Mouse (Mus musculus): ENCODE measurements around the gene Tbc1d10c.
A peak's percentile ranks its signal among the peaks of the same experiment; 100 is the strongest.

Gene Tbc1d10c

DNA sequence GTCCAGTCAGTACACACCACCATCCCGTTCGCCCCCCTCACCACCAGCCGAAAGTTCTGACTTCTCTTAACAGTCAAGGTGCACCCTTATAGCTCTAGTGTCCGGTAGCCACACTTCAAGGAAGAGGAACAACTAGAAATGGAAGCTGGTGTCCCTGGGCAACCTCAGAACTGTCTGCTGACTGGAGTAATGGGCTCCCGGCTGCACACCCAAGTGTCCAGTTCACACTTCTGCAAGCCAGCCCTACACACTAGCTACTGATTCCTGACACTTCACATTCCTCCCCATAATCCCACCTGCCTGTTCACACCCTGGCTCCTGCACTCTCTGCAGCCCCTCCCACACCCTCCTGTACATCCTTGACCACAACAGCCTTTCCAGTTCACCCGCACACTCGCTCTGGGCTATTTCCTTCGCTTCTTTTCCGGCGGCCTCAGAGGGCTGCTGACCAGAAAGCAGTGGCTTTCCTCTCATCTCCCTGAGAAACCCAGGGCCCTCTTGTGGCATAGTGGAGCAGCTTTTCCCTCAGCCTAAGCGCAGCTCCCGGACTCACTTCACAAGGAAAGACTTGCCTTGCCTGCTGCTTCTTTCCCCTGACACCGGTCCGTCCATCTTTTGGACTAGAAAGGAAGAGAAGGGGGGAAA lies 25.1 kb upstream of the Tbc1d10c start:
- no peak for DNase-seq (ENCODE audit: low spot score in 2 of 2)

DNA sequence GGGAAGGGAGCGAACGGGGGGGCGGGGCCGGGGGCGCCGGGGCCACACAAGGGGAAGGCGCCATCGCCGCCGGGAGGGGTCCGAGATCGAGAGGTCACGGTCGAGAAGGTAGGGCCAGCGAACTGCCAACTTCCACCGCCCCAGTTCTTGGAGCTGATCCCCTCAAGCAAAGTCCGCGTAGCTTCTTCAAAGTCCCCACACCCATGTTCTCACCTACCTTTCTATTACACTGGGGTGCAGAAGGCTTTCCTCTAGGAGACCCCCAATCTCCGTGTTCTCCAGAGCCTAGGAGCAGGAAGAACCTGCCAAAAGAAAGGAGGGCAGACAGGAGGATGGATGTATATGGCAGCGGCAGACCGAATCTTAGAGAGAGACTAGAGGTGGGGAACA lies 24.4 kb upstream of the Tbc1d10c start:
- no peak for DNase-seq (ENCODE audit: low spot score in 2 of 2)

DNA sequence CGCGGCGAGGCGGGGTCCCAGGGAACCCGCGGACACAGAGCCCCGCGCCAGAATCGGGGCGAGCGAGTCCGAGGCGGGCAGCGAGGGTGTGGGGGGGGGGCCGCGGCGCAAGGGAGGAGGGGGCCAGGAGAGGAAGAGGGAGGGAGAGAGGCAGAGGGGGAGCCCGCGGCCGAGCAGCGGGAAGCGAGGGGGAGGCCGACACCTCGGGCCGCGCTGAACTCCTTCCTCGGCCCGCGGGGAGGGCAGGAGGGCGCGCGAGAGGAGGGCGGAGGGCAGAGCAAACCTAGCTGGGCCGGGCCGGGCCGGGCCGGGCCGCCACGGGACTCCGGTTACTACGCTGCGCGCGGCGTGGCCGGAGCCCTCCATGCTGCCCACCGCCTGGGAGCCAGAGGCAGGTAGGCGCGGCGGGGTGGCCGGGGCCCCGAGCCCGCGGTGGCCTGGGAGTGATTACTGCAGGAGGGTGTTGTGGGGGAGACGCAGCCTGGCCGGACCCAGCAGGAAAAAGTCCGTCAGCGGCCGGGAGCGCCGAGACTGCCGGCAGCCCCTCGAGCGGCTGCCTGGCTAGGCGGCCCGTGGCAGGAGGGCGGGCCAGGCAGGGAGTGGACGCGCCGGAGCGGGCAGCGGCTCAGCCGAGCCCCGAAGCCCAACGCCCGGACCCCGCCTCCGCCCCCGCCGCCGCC lies 23.8 kb upstream of the Tbc1d10c start:
- no peak for DNase-seq (ENCODE audit: low spot score in 2 of 2)

DNA sequence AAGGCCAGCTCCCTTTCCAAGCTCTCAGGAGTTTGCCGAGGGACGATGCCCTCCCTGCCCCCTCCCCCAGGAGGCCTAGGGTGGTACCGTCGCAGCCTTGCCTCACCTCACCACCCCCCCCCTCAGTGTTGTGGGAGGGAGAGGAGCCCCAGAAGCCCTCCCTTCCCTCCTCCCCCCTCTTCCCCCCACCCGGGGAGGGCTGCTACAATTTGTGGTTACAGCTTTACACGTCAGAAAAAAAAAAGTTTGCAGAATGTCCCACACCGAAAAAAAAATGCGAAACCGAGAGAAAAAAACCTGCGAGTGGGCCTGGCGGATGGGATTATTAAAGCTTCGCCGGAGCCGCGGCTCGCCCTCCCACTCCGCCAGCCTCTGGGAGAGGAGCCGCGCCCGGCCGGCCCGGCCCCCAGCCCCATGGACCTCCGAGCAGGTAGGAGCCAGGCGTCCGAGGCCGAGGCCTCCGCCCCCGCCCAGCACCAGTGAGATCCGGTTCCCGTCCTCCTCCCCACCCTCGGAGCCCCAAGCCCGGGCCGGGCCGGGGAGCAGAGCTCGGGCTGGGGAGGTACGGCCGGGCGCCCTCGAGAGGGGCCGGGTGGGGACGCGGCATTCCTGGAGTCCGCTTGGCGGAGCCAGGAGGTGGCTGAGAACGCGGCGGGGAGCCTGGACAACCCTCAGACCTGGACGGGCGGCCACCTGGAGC lies 23.1 kb upstream of the Tbc1d10c start, which contains the start of the genes Clcf1 and AC109138.7:
Gene Clcf1 (plus strand): TSS at position 168 of the 700 bp plus-strand sequence.
Gene AC109138.7 (plus strand): TSS at position 287 of the 700 bp plus-strand sequence.
- peak; percentile 70 to 81 for DNase-seq (ENCODE audit: low spot score in 2 of 2)

DNA sequence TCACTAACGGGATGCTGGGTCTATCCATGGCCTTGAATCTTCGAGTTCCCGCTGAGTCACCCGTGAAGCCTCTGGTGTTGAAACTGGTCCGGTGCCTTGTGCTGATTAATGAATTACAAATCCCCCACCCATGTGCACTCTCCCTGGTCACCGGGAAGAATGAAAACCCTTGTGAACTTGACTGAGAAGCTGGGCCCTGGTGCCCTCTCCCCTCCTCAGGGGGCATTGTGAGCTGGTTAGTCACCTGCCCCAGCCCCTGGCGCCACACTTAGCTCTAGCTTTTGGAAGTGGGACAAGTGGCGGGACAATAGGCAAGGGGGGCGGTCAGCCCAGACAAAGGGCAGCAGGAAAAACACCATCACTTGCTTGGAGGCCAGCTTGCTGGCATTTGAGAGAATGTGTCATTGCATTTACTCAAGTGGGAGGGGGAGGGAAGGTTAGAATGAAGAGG lies 22.5 kb upstream of the Tbc1d10c start:
- DNase-seq (ENCODE audit: low spot score in 2 of 2) = no peak

DNA sequence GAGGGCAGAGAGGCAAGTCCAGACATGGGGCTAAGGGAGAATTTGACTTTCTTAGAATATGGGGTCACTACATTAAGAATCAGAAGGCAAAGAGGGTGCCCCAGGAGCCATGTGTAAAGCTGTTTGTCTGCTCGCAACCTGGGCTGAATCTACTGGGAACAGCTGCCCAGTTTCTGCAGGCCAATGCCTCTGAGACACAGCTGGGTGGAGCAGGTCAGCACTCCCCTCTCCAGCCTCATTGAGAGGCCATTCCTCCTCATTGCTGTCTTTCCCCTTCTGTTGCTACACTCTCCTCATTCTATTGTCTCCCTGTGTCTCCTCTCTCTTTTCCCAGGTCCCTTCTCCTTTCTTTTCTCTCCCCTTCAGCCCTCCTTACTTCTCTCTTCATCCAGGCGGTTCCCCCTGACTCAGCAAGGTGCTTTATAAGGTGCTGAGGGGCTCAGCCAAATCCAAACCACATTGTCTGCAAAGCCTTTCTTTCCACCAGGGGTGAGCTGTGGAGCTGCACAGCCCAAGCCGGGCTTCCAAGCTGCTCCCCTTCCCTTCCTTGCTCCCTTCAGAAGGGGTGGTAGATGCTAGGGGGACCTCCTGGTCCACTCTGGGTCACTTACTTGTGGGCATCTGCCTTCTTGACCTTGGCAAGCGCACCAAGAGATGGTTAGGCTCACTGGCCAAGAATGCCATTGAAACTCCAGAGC lies 21.0 kb upstream of the Tbc1d10c start:
- DNase-seq (ENCODE audit: low spot score in 2 of 2) = no peak

DNA sequence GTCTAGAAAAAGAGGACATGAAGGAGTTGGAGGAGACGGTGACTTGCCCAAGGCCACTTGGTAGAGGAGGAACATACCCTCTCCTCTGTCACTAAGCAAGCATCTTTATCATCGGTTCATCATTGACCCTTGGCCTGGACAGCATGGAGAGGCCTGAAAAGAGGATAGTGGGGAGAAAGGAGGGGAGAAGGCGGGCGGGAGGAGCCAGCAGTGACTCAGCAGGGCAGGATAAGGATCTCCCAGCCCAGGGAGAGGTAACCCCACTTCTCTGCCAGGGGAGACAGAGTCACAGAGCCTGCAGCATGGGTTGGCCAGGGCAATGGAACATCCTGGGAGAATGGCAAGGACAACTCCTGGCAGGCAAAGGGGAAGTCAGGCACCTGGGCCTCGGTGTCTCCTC lies 17.5 kb upstream of the Tbc1d10c start:
- no peak for DNase-seq (ENCODE audit: low spot score in 2 of 2)

DNA sequence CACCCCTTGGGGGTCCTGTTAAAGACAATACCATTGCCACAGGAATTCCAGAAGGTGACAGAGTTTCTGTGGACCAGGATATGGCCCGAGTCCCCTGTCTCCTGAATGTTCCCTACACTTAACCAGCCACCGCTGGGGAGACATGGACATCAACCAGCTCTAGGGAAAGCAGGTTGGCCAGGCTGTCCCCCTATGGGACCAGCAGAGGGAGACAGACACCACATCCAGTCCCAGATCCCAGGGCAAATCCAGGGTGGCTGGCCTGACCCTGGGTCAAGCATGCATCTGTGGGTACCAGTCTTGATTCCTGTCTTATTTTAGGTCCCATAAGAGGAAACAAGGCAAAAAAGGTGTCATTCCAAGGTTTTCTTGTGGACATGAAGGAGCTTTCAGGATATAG lies 15.9 kb upstream of the Tbc1d10c start:
- DNase-seq (ENCODE audit: low spot score in 2 of 2) = peak in 1 of 2 experiments; percentile 65

DNA sequence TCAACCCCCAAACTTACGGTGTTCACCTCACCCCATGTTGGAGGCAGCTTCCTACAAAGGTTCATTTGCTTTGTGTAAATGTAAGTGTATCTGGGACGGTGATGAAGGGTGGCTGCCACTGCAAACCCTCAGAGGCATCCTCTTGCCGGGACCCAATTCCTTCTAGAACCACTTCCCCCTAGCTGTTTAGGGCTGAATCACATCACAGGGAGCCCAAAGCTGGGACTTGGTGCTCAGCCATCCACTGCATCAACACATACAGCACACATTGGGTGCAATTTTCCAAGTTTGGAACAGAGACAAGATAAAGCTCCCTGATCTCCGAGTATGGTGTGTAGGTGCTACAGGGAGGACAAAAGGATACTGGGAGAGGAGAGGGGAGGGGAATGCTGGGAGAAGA lies 13.8 kb upstream of the Tbc1d10c start:
- no peak for DNase-seq (ENCODE audit: low spot score in 2 of 2)

DNA sequence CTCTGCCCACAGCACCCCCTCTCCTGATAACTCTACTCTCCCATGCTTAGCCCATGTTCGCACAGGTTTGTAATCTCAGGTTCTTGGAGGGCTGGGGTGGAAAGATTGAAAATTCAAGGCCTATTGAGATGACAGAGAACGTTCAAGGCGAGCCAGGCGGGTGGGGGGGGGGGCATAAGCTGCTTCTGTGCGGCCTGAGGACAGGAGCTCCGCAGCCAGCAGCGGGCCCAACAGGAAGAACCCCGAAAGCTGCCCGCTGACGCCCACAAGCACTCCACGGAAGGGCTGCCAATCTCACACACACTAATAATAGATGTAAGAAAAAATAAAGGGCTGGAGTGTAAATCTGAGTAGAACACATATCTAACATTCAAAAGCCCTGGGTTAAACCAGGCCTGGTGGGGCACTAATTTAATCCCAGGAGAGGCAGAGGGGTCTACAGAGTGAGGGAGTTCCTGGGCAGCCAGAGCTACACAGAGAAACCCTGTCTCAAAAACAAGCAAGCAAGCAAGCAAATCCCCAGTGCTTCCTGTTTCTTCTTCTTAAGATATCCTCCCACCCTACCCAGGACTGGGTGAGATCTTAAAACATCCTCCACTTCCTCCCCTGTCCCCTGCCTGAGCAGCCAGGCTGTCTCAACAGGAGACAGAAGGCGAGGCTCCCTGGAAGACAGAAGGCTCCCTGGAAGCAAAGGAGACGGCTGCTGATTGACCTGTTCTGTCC lies 12.7 kb upstream of the Tbc1d10c start:
- DNase-seq (ENCODE audit: low spot score in 2 of 2) = no peak

DNA sequence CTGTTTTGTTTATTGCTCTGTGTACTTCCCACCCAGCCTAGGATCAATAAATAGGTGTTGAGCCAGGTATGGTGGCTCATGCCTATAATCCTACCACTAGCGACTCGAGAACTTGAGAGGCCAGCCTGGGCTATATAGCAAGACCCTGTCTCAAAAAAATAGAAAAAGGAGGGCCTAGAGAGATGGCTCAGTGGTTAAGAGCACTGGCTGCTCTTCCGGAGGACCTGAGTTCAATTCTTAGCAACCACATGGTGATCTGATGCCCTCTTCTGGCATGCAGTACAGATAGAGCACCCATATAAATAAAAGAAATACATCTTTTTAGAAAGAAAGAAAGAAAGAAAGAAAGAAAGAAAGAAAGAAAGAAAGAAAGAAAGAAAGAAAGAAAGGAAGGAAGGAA lies 12.1 kb upstream of the Tbc1d10c start:
- DNase-seq (ENCODE audit: low spot score in 2 of 2) = no peak

DNA sequence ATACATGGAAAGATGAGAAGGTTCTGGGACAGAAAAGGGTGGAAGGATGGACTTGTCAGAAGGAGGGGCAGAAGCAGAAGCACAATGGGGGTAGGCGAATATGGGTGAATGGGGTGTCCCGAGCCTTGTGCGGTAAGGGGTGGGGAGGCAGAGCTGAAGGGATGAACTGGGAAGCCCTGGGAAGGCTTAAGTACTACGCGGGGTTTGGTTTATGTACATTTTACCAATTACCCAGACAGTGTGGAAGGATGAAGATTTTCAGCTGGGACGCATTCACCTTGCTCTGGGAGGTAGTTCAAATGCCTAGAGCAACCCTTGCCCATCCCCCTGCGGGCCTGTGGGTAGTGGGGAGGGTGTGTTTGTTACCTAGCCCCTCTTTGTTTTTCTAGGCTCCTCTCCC lies 11.1 kb upstream of the Tbc1d10c start:
- no peak for DNase-seq (ENCODE audit: low spot score in 2 of 2)

DNA sequence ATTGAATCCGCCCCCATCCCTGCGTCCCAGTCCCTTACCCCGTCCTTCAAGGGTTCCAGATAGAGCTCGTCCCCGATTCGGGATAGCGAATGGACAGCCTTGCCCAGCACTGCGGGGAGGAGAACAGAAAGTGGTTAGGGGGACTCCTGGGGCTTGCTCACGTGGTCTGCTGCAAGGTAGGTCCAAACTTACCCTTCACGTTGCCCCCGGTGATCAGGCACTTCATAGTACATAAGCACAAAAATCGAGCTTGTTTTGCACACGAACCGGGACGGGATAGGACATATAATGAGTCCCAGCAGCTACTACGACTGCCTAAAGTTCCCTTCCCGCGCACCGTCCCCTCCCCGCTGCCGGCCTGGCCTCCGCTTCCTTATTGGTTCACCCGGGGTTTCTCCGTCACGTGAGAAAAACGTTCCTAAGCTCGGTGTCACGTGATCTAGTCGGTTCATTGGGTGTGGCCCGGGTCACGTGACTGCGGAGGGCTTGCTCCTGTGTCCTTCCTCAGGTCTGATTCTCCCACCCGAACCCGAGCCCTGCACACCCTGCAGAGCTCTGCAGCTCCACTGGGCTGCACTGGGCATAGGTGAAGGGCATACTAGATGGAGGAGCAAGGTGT lies 10.3 kb upstream of the Tbc1d10c start, which contains the start of gene Rad9a:
Gene Rad9a (minus strand): TSS at position 372 of the 619 bp plus-strand sequence.
- DNase-seq (ENCODE audit: low spot score in 2 of 2) = peak; percentile 96 to 98

DNA sequence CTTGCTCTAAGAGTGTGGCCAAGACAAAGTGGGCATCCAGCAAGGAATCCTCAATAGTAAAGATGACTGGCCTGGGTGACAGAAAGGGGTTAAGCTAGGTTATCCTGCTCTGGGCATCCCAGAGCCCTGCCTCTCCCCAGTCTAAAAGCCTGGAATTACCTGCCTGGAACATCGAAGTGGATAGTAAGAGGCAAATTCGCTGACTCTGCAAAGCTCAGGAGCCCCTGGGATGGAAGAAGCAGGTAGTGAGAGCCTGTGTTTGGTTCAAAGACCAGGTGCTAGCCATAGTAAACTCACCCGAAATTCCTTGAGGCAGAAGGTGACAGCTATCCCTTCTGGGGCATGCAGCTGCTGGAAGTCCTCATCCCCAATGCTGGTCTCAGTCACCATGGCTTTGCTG lies 6.1 kb upstream of the Tbc1d10c start:
- DNase-seq (ENCODE audit: low spot score in 2 of 2) = no peak

DNA sequence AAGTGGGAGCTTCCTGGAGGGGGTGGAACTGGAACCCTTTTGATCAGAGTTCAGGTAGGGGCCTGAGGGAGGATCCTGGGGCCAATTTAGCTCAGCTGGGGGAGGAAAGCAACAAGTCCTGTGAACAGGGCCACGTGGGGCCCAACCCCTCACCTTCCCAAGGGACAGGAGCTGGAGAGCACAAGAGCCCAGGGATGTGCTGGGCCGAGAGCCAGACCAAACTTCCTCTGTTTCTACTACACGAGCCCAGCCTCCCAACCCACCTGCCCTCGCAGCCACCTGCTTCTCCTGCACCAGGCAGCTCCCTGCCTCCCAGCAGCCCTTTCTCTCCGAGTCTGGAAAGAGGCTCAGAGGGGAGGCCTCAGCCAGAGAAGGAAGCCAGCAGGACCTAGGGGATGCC lies 5.5 kb upstream of the Tbc1d10c start:
- DNase-seq (ENCODE audit: low spot score in 2 of 2) = no peak

DNA sequence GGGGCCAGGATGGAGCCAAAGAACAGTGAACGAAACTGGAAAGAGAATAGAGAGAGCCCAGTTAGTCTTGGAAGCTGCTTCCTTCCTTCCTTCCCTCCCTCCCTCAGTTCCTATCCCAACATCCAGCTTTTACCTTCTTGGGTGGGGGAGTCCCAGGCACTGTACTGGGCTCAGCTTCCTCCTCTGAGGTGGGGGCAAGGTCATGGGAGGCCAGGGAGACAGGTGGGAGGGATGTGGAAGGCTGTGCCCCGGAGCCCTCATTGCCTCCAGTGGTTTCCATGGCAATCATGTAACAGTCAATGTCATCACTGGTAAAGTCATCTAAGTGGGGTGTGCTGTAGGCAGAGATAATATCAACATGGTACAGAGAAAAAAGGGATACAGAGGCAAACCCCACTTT lies 5.0 kb upstream of the Tbc1d10c start:
- DNase-seq (ENCODE audit: low spot score in 2 of 2) = no peak

DNA sequence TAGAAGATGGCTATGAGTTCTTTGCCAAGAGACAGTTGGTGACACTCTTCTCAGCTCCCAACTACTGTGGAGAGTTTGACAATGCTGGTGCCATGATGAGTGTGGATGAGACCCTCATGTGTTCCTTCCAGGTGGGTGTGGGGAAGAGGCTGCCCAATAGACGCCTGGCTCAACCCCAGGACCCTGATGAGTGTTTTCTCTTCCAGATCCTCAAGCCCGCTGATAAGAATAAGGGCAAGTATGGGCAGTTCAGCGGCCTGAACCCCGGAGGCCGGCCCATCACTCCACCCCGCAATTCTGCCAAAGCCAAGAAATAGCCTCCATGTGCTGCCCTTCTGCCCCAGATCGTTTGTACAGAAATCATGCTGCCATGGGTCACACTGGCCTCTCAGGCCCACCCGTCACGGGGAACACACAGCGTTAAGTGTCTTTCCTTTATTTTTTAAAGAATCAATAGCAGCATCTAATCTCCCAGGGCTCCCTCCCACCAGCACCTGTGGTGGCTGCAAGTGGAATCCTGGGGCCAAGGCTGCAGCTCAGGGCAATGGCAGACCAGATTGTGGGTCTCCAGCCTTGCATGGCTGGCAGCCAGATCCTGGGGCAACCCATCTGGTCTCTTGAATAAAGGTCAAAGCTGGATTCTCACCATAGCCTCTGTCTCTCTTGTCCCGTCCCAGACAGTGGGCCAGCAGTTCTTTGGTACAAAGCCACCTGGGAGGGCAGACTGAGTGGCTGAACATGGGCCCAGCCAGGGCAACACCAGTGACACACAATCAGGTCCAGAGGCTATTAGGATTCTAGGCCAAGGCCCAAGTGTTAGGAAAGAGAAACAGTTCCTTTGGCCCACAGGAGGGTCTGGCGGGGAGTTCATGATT lies 3.9 kb upstream of the Tbc1d10c start:
- no peak for DNase-seq (ENCODE audit: low spot score in 2 of 2)

DNA sequence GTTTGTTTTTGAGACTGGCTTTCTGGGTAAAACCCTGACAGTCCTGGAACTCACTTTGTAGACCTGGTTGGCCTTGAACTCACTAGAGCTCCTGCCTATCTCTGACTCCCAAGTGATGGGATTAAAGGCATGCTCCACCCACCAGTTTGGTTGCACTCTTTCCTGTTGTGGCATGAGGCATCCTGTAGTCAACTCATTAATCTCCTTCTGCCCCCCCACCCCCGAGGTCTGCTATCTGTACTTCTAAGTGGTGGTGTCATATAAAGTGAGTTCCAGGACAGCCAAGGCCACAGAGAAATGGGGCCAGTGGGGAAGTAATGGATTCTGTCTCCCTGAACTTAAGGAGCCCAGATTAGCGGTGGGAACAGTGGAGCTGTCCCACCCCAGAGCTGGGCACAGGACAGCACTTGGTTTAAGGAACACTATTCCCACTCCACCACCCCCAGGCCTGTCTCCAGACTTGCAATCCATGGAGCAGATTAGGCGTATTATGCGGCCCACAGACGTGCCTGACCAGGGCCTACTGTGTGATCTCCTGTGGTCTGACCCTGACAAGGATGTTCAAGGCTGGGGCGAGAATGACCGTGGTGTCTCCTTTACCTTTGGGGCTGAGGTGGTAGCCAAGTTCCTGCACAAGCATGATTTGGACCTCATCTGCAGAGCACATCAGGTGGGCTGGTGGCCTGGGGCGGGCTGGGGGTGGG lies 3.1 kb upstream of the Tbc1d10c start:
- no peak for DNase-seq (ENCODE audit: low spot score in 2 of 2)

DNA sequence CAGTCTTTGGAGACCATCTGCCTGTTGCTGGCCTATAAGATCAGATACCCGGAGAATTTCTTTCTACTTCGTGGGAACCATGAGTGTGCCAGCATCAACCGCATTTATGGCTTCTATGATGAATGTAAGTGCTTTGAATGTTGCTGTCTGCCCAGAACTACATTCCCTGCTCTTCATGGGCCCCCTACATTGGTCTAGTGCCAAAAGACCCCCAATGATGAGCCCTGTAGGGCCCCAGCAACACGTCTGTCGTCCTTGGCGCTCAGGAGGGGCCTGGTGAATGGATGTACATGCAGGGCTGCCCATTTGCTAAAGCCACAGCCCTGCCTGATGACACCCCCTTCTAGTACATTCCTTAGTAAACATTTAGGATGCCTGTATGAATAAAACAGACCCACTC lies 2.0 kb upstream of the Tbc1d10c start:
- DNase-seq (ENCODE audit: low spot score in 2 of 2) = no peak
